Mouse (Mus musculus) lung, postnatal 0 days (tissue): Measurements from ENCODE around the gene Trim50.

Experiments used
- CTCF ChIP-seq: IDR thresholded peaks from 2 replicates; pipeline ENCODE4 v1.5.1; 2016; ENCODE audit warnings: antibody characterized with exemption, mild to moderate bottlenecking
- EP300 ChIP-seq: IDR thresholded peaks from 2 replicates; pipeline ENCODE4 v1.6.1; 2016; ENCODE audit warnings: antibody characterized with exemption, mild to moderate bottlenecking, control low read depth

DNA sequence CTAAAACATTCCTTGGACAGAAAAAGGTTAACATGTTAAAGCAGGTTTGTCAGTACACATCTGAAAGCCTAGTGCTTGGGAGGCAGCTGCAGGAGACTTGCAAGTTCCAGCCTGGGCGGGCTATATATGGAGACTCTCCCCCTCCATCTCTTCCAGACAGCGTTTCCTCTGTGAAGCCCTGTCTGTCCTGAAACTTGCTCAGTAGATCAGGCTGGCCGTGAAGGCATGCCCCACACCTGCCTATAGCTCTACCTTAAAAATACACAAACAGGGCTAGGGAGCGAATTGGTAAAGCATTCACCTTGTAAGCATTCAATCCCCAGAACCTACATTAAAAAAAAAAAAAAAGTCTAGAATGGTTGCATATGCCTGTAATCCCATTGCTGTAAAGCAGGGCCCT is 23.6 kb upstream of the Trim50 start:
- TF ChIP-seq CTCF (no peak), EP300 (no peak)
